Mouse (Mus musculus): ENCODE measurements at regions not wholly inside any gene's neighbourhood (a gene's known extent, or its start where the extent isn't known, plus 50 kb on each side); places are given as distances from the start of the nearest gene placed in this dataset.

GRCm38 (mm10) chr16:73368607-73369233, 1042.9 kb downstream of the Robo2 start:
- no peaks in the 10 kb centered on the region for H3K36me3 ChIP-seq (ENCODE audit: insufficient read depth, low read length)
- no peak overlapping the region for H3K4me3 ChIP-seq (replicated peaks; ENCODE audit: low read length)
- H3K27me3 ChIP-seq (ENCODE audit: insufficient read depth, low read length) = no peaks in the 10 kb centered on the region
- no peaks in the 10 kb centered on the region for H3K9me3 ChIP-seq (ENCODE audit: low read length)
- H3K4me1 ChIP-seq (replicated peaks; ENCODE audit: low read depth, low read length) = no peaks in the 10 kb centered on the region
- TF ChIP-seq POU5F1 (IDR thresholded peaks at IDR 0.05; ENCODE audit: borderline replicate concordance, low read length) = no peak

- TF ChIP-seq NANOG (IDR thresholded peaks at IDR 0.05; ENCODE audit: borderline replicate concordance, low read length) = no peak
- TF ChIP-seq POU5F1 (IDR thresholded peaks at IDR 0.05; ENCODE audit: borderline replicate concordance, low read length) = no peak
- TF ChIP-seq CTCF (conservative IDR thresholded peaks at IDR 0.05; ENCODE audit: low read length) = no peak
- H3K4me3 ChIP-seq (replicated peaks; ENCODE audit: low read length) = no peak overlapping the region
- no peaks in the 10 kb centered on the region for H3K9me3 ChIP-seq (ENCODE audit: low read length)
- H3K36me3 ChIP-seq (ENCODE audit: insufficient read depth, low read length) = no peaks in the 10 kb centered on the region
- H3K27me3 ChIP-seq (ENCODE audit: insufficient read depth, low read length) = no peaks in the 10 kb centered on the region
- no peaks in the 10 kb centered on the region for H3K4me1 ChIP-seq (replicated peaks; ENCODE audit: low read depth, low read length)
These were observed 1043.7 kb downstream of the Robo2 start for GRCm38 (mm10) chr16:73367926-73368325.

GRCm38 (mm10) chr16:73367226-73367840, 1044.3 kb downstream of the Robo2 start:
- H3K4me1 ChIP-seq (replicated peaks; ENCODE audit: low read depth, low read length) = no peaks in the 10 kb centered on the region
- no peak overlapping the region for H3K4me3 ChIP-seq (replicated peaks; ENCODE audit: low read length)
- no peaks in the 10 kb centered on the region for H3K27me3 ChIP-seq (ENCODE audit: insufficient read depth, low read length)
- TF ChIP-seq NANOG (IDR thresholded peaks at IDR 0.05; ENCODE audit: borderline replicate concordance, low read length) = no peak
- TF ChIP-seq POU5F1 (IDR thresholded peaks at IDR 0.05; ENCODE audit: borderline replicate concordance, low read length) = no peak
- TF ChIP-seq CTCF (conservative IDR thresholded peaks at IDR 0.05; ENCODE audit: low read length) = no peak
- H3K9me3 ChIP-seq (ENCODE audit: low read length) = no peaks in the 10 kb centered on the region
- no peaks in the 10 kb centered on the region for H3K36me3 ChIP-seq (ENCODE audit: insufficient read depth, low read length)

DNA sequence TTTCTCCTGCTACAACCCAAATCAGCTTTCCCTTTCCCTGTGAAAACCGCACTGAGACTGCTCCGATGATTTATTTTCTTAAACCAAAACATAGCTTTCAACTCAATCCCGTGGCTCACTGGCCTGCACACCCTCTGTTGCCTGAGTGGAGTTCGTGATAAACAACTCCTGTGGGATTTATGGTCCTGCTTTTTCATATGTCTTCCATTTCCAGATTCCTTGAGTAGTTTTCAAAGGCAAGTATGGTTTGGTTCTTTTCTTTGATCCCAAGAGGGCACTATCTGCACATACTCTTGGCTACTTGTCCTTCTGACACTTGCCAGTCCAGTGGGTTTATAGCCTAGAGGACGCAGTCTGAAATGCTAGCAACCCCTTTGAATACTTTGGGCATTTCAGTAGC, 1042.6 kb downstream of the Robo1 start:
- no peak overlapping the region for H3K4me3 ChIP-seq (replicated peaks; ENCODE audit: low read length)
- H3K27me3 ChIP-seq (ENCODE audit: insufficient read depth, low read length) = no peaks in the 10 kb centered on the region
- H3K36me3 ChIP-seq (ENCODE audit: insufficient read depth, low read length) = no peaks in the 10 kb centered on the region
- no peak for TF ChIP-seq NANOG (IDR thresholded peaks at IDR 0.05; ENCODE audit: borderline replicate concordance, low read length)
- TF ChIP-seq CTCF (conservative IDR thresholded peaks at IDR 0.05; ENCODE audit: low read length) = no peak
- no peak for TF ChIP-seq POU5F1 (IDR thresholded peaks at IDR 0.05; ENCODE audit: borderline replicate concordance, low read length)
- no peaks in the 10 kb centered on the region for H3K9me3 ChIP-seq (ENCODE audit: low read length)
- no peaks in the 10 kb centered on the region for H3K4me1 ChIP-seq (replicated peaks; ENCODE audit: low read depth, low read length)

DNA sequence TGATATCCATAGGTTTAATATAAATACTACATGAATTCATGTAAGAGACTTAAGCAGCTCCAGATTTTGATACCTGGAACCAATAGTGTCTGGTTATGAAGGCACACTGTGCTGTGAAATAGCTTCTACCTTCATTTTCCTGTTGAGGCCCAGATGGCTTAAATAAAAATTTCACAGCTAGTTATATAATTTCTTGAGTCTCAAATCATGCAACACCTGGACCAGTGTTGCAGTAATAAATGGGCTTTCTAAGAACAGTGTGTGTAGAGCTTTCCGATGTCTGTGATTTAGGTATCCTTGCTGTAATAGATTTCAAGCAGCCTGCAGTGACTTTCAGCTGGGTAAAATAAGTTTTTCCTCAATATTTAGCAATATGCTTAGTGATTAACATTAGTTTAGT, 1035.8 kb downstream of the Robo1 start:
- Histone ChIP-seq H3K9me3 (ENCODE audit: low read length) (no peaks in the 10 kb centered on the region), H3K27me3 (ENCODE audit: insufficient read depth, low read length) (no peaks in the 10 kb centered on the region), H3K36me3 (ENCODE audit: insufficient read depth, low read length) (no peaks in the 10 kb centered on the region), H3K4me1 (replicated peaks; ENCODE audit: low read depth, low read length) (no peaks in the 10 kb centered on the region), H3K4me3 (replicated peaks; ENCODE audit: low read length) (no peak overlapping the region)
- TF ChIP-seq NANOG (IDR thresholded peaks at IDR 0.05; ENCODE audit: borderline replicate concordance, low read length) = no peak
- no peak for TF ChIP-seq CTCF (conservative IDR thresholded peaks at IDR 0.05; ENCODE audit: low read length)
- no peak for TF ChIP-seq POU5F1 (IDR thresholded peaks at IDR 0.05; ENCODE audit: borderline replicate concordance, low read length)

DNA sequence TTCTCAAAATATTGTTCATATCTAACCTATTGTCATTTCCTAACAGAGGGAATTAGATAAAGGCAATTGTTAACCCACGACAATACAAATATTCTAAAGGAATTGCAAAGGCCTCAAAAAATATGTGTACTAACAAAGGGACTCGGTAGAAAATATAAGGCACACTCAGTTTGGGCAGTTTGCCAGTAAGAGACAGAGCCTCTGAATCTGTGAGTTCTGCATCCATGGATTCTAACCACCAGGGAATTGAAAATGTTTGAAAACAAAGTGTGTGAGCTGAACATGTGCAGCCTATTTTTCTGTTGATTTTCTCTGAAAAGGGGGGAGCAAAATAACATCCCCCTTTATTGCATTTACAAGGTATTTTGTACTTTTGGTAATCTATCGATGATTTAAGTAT, 1035.4 kb downstream of the Robo1 start:
- TF ChIP-seq CTCF (conservative IDR thresholded peaks at IDR 0.05; ENCODE audit: low read length) (no peak), POU5F1 (IDR thresholded peaks at IDR 0.05; ENCODE audit: borderline replicate concordance, low read length) (no peak), NANOG (IDR thresholded peaks at IDR 0.05; ENCODE audit: borderline replicate concordance, low read length) (no peak)
- no peaks in the 10 kb centered on the region for H3K27me3 ChIP-seq (ENCODE audit: insufficient read depth, low read length)
- no peaks in the 10 kb centered on the region for H3K36me3 ChIP-seq (ENCODE audit: insufficient read depth, low read length)
- no peaks in the 10 kb centered on the region for H3K4me1 ChIP-seq (replicated peaks; ENCODE audit: low read depth, low read length)
- H3K9me3 ChIP-seq (ENCODE audit: low read length) = no peaks in the 10 kb centered on the region
- no peak overlapping the region for H3K4me3 ChIP-seq (replicated peaks; ENCODE audit: low read length)

GRCm38 (mm10) chr16:73317644-73318043, 1009.5 kb downstream of the Robo1 start:
- Histone ChIP-seq H3K4me1 (replicated peaks; ENCODE audit: low read depth, low read length) (no peaks in the 10 kb centered on the region), H3K36me3 (ENCODE audit: insufficient read depth, low read length) (no peaks in the 10 kb centered on the region), H3K4me3 (replicated peaks; ENCODE audit: low read length) (no peak overlapping the region), H3K9me3 (ENCODE audit: low read length) (no peaks in the 10 kb centered on the region), H3K27me3 (ENCODE audit: insufficient read depth, low read length) (no peaks in the 10 kb centered on the region)
- TF ChIP-seq NANOG (IDR thresholded peaks at IDR 0.05; ENCODE audit: borderline replicate concordance, low read length) = no peak

GRCm38 (mm10) chr16:73310096-73310495, 1002.0 kb downstream of the Robo1 start:
- Histone ChIP-seq H3K4me3 (replicated peaks; ENCODE audit: low read length) (no peak overlapping the region), H3K36me3 (ENCODE audit: insufficient read depth, low read length) (no peaks in the 10 kb centered on the region), H3K27me3 (ENCODE audit: insufficient read depth, low read length) (no peaks in the 10 kb centered on the region), H3K9me3 (ENCODE audit: low read length) (no peaks in the 10 kb centered on the region), H3K4me1 (replicated peaks; ENCODE audit: low read depth, low read length) (no peaks in the 10 kb centered on the region)
- TF ChIP-seq POU5F1 (IDR thresholded peaks at IDR 0.05; ENCODE audit: borderline replicate concordance, low read length) = no peak
- no peak for TF ChIP-seq NANOG (IDR thresholded peaks at IDR 0.05; ENCODE audit: borderline replicate concordance, low read length)
- TF ChIP-seq CTCF (conservative IDR thresholded peaks at IDR 0.05; ENCODE audit: low read length) = no peak

- no peak for TF ChIP-seq NANOG (IDR thresholded peaks at IDR 0.05; ENCODE audit: borderline replicate concordance, low read length)
- no peak for TF ChIP-seq CTCF (conservative IDR thresholded peaks at IDR 0.05; ENCODE audit: low read length)
- no peak for TF ChIP-seq POU5F1 (IDR thresholded peaks at IDR 0.05; ENCODE audit: borderline replicate concordance, low read length)
- H3K9me3 ChIP-seq (ENCODE audit: low read length) = no peaks in the 10 kb centered on the region
- no peaks in the 10 kb centered on the region for H3K36me3 ChIP-seq (ENCODE audit: insufficient read depth, low read length)
- no peak overlapping the region for H3K4me3 ChIP-seq (replicated peaks; ENCODE audit: low read length)
- no peaks in the 10 kb centered on the region for H3K4me1 ChIP-seq (replicated peaks; ENCODE audit: low read depth, low read length)
- H3K27me3 ChIP-seq (ENCODE audit: insufficient read depth, low read length) = no peaks in the 10 kb centered on the region; the same call in 1 of the 2 replicates
These were observed 971.8 kb downstream of the Robo1 start for GRCm38 (mm10) chr16:73279951-73280350.

Measured in E14TG2a.4 (cell line).